Mouse (Mus musculus): ENCODE data around the gene Oxld1.

GRCm38 (mm10) chr11:120506899-120507298 is 49.0 kb upstream of the Oxld1 start:
- TF ChIP-seq CTCF (IDR thresholded peaks at IDR 0.05; ENCODE audit: low read depth, low read length) (no peak), POLR2A (IDR thresholded peaks at IDR 0.05; ENCODE audit: borderline replicate concordance, low read depth, low read length) (no peak)
